Mouse (Mus musculus) limb, embryonic 12.5 days (tissue): Measurements from ENCODE around the gene Susd4. TPM values are rescaled to one million over a fixed set of nuclear protein-coding genes. Genes with fewer than 3 reads are reported as not detected.

Experiments
- ATAC-seq: fragments of 200-750 bp; cut with Nextera tagmentation; 2 replicates; pipeline ENCODE4 v1.8.0; 2017; ENCODE audit warnings: low read depth, moderate TSS enrichment; ENCODE audit not compliant: insufficient number of reproducible peaks, insufficient read depth, low FRiP score, low TSS enrichment
- H3K27ac ChIP-seq: fragments of 300-500 bp; sonication (generic); 2 replicates; pipeline ENCODE4 v1.5.1; 2016; ENCODE audit warnings: mild to moderate bottlenecking, moderate library complexity
- H3K27me3 ChIP-seq: fragments of 300-500 bp; sonication (generic); 2 replicates; pipeline ENCODE4 v1.6.1; 2016; ENCODE audit warnings: mild to moderate bottlenecking, moderate library complexity
- H3K36me3 ChIP-seq: fragments of 300-500 bp; sonication (generic); 2 replicates; pipeline ENCODE4 v1.6.1; 2016; ENCODE audit warnings: mild to moderate bottlenecking, moderate library complexity
- H3K4me1 ChIP-seq: fragments of 300-500 bp; sonication (generic); replicated peaks from 2 replicates; pipeline ENCODE4 v1.6.1; 2016
- H3K4me2 ChIP-seq: fragments of 300-500 bp; sonication (generic); 2 replicates; pipeline ENCODE4 v1.6.1; 2016; ENCODE audit warnings: mild to moderate bottlenecking, moderate library complexity
- H3K4me3 ChIP-seq: fragments of 300-500 bp; sonication (generic); replicated peaks from 2 replicates; pipeline ENCODE4 v1.5.1; 2016; ENCODE audit warnings: mild to moderate bottlenecking
- H3K9ac ChIP-seq: fragments of 300-500 bp; sonication (generic); replicated peaks from 2 replicates; pipeline ENCODE4 v1.6.1; 2016; ENCODE audit warnings: mild to moderate bottlenecking, moderate library complexity
- H3K9me3 ChIP-seq: fragments of 300-500 bp; sonication (generic); 2 replicates; pipeline ENCODE4 v1.6.1; 2016; ENCODE audit warnings: mild to moderate bottlenecking, moderate library complexity
- WGBS: fragments of 180-500 bp; shearing (Covaris S2); methylation state at CpG from one replicate; pipeline ENCODE4 v1.1.7; 2016; 5-methylcytosine and 5-hydroxymethylcytosine counted together
- polyA plus RNA-seq: library from polyadenylated mRNA; unstranded; fragments of >200 nt; fragmentation: Nextera tagmentation; extraction: Ambion mirVana; gene quantifications from 2 replicates; pipeline ENCODE4 v1.2.1, GENCODE M21; 2016

Gene Susd4
- polyA plus RNA-seq, 1 experiment from 2014 or later: 13.6 TPM

- H3K4me1 ChIP-seq: peaks cover 7% of the 10 kb centered on the region
- H3K27me3 ChIP-seq: no peaks in the 10 kb centered on the region
- H3K36me3 ChIP-seq: no peaks in the 10 kb centered on the region
- H3K9me3 ChIP-seq: no peaks in the 10 kb centered on the region
- no peak overlapping the region for H3K4me2 ChIP-seq
- no peak overlapping the region for H3K9ac ChIP-seq
- WGBS: 49% methylated on average over 7 of the region's 7 CpGs
- no peak overlapping the region for H3K4me3 ChIP-seq
- no peak overlapping the region for H3K27ac ChIP-seq
- ATAC-seq: no peak
Observed at GRCm38 (mm10) chr1:182787030-182787429, 23.4 kb downstream of the Susd4 start.

DNA sequence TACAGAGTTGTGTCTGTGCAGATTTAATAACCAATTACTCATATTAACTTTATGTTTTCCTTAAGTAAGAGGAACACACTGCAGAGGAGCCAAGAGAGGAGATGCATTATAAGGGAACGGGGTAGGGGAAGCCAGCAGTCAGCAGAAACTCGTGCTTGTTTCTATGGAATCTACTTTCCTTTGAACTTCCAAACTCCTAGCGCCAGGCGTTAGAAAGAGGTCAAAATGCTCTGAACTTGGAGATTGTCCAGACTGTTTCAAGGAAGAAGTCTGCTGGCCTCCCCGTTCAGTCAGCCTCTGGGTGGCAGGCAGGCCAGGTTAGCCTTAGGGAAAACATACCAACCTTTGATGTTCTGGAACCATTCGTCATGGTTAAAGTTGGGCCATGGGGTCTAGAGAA, 25.2 kb downstream of the Susd4 start:
- H3K9me3 ChIP-seq: no peaks in the 10 kb centered on the region
- H3K27me3 ChIP-seq: no peaks in the 10 kb centered on the region
- peaks cover 18% of the 10 kb centered on the region for H3K4me1 ChIP-seq

DNA sequence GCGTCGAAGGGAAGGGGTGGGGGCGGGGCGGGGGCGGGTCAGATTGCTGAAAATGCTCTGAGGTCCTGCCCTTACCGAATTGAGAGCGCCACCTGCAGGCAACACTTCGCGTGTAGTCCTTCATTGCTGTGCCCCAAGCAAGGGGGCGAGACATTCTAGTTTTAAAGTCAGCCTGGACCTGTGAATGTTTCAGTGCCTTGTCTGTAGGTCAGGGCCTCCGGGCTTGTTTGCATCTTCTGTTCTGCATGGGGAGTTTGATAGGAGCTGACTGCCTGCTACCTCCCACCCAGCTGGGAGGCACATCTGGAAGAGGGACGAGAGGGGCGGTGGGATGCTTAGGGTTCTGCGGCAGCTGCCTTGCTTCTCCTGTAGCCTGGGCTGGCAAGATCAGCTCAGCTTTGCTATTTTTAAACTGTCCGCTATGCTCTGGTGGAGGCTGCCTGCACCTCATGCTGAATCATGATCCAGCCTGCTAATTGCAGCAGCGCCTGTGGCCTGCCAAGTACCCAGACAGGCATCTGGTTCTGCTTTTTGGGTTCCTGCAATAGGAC, 28.9 kb downstream of the Susd4 start:
- Histone ChIP-seq H3K27me3 (no peaks in the 10 kb centered on the region), H3K4me2 (peak overlapping the region; percentile 45), H3K9ac (peak overlapping the region; percentile 44; the same call in 1 of the 2 replicates), H3K4me3 (peak overlapping the region; percentile 8; the same call in 1 of the 2 replicates), H3K4me1 (peaks cover 13% of the 10 kb centered on the region), H3K9me3 (no peaks in the 10 kb centered on the region), H3K36me3 (no peaks in the 10 kb centered on the region), H3K27ac (peak overlapping the region; percentile 70)
- 11% methylated on average over 16 of the region's 16 CpGs for WGBS
- ATAC-seq: peak; percentile 54; the same call in 1 of the 2 replicates

More for the DNA sequence above, 25.2 kb downstream of the Susd4 start:
- Histone ChIP-seq H3K4me3 (no peak overlapping the region), H3K27ac (no peak overlapping the region), H3K9ac (no peak overlapping the region), H3K36me3 (no peaks in the 10 kb centered on the region), H3K4me2 (no peak overlapping the region)
- WGBS: 22% methylated on average over 6 of the region's 6 CpGs
- ATAC-seq: no peak

GRCm38 (mm10) chr1:182794221-182794620, 30.6 kb downstream of the Susd4 start:
- Histone ChIP-seq H3K9ac (no peak overlapping the region), H3K4me1 (peaks cover 13% of the 10 kb centered on the region), H3K36me3 (no peaks in the 10 kb centered on the region), H3K9me3 (no peaks in the 10 kb centered on the region), H3K27me3 (no peaks in the 10 kb centered on the region), H3K27ac (no peak overlapping the region), H3K4me3 (no peak overlapping the region), H3K4me2 (no peak overlapping the region)
- no peak for ATAC-seq
- WGBS: 88% methylated on average over 10 of the region's 10 CpGs

- peaks cover 13% of the 10 kb centered on the region for H3K4me1 ChIP-seq
- H3K9ac ChIP-seq: no peak overlapping the region
- no peak for ATAC-seq
- no peak overlapping the region for H3K27ac ChIP-seq
- H3K27me3 ChIP-seq: no peaks in the 10 kb centered on the region
- H3K9me3 ChIP-seq: no peaks in the 10 kb centered on the region
- no peaks in the 10 kb centered on the region for H3K36me3 ChIP-seq
- WGBS: 91% methylated on average over 9 of the region's 9 CpGs
- H3K4me3 ChIP-seq: no peak overlapping the region
- H3K4me2 ChIP-seq: no peak overlapping the region
Observed at GRCm38 (mm10) chr1:182794628-182795027, 31.0 kb downstream of the Susd4 start.

GRCm38 (mm10) chr1:182797048-182797447, 33.4 kb downstream of the Susd4 start:
- Histone ChIP-seq H3K27me3 (no peaks in the 10 kb centered on the region), H3K9ac (no peak overlapping the region), H3K27ac (no peak overlapping the region), H3K9me3 (no peaks in the 10 kb centered on the region), H3K4me1 (peaks cover 11% of the 10 kb centered on the region), H3K4me3 (no peak overlapping the region), H3K4me2 (no peak overlapping the region), H3K36me3 (no peaks in the 10 kb centered on the region)
- 51% methylated on average over 14 of the region's 14 CpGs for WGBS
- ATAC-seq: no peak

DNA sequence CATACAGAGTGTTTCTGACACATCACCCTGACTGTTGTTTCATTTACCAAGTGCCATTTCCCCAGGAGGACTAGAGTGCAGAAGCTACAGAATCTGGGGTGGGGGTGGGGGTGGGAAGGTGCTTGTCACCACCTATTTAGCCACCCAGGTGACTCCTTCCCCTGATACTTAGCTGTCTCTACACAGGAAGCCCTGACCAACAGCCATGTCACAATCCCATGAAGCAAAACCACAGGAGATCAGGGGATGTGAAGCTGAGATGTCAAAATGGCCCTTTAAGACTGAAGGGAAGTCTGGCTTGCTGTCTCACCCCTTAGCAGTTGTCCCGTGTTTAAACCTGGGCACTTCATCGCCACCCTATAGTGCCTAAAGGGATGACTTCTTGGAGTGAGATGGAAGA, 37.9 kb downstream of the Susd4 start:
- 82% methylated on average over 2 of the region's 2 CpGs for WGBS
- Histone ChIP-seq H3K27ac (no peak overlapping the region), H3K4me1 (no peaks in the 10 kb centered on the region), H3K9ac (no peak overlapping the region), H3K4me2 (no peak overlapping the region), H3K4me3 (no peak overlapping the region), H3K36me3 (no peaks in the 10 kb centered on the region), H3K9me3 (no peaks in the 10 kb centered on the region), H3K27me3 (no peaks in the 10 kb centered on the region)
- no peak for ATAC-seq

- Histone ChIP-seq H3K36me3 (no peaks in the 10 kb centered on the region), H3K27me3 (no peaks in the 10 kb centered on the region), H3K4me2 (no peak overlapping the region), H3K9ac (no peak overlapping the region), H3K27ac (no peak overlapping the region), H3K4me3 (no peak overlapping the region), H3K4me1 (no peaks in the 10 kb centered on the region), H3K9me3 (no peaks in the 10 kb centered on the region)
- ATAC-seq: no peak
- WGBS: 82% methylated on average over 15 of the region's 15 CpGs
Observed at GRCm38 (mm10) chr1:182802891-182803290, 39.2 kb downstream of the Susd4 start.

DNA sequence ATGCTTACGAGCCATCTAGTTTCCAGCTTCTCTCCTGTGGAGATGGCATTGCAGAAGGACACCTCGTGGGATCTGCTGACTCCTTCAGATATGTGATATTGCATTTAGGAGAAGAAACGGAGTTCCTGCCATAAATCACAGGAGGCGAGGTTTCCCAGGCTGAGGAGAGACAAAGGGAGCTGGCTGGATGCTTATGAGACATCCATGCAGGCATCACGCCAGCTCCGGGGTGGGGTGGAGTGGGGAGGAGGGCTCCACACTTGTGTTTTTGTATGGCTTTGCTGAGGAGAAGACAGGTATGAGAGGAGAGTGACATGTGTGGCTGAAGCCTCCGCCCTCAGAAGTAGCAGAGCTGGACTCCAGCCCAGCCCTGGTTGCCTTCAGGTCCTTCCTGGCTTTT, 50.3 kb downstream of the Susd4 start:
- Histone ChIP-seq H3K4me3 (no peak overlapping the region), H3K27ac (no peak overlapping the region), H3K4me2 (no peak overlapping the region), H3K36me3 (no peaks in the 10 kb centered on the region), H3K9me3 (0 out of 2 replicates have a peak, but pooled peaks cover 5% of the 10 kb centered on the region), H3K9ac (no peak overlapping the region), H3K27me3 (no peaks in the 10 kb centered on the region), H3K4me1 (peaks cover 12% of the 10 kb centered on the region)
- 78% methylated on average over 7 of the region's 7 CpGs for WGBS
- ATAC-seq: no peak

DNA sequence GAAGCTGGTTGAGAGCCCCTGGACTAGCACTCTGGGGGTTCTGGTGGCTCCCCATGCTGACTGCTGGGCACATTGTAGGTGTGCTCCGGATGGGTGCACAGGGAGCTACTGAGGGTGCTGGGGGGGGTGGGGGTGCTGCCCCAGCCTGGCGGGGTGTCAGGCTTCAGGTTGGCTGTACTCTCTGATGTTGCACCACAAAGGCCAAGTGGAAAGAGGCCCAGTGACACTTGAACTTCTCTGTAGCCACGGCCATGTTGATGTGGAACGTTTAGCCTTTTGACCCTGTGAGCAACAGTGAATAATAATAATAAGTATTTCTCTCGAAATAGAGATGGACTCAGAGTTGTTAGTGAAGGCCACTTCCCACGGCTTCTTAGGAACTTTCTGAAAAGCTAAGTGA, 50.9 kb downstream of the Susd4 start:
- ATAC-seq: no peak
- no peak overlapping the region for H3K9ac ChIP-seq
- no peak overlapping the region for H3K27ac ChIP-seq
- no peaks in the 10 kb centered on the region for H3K36me3 ChIP-seq
- no peaks in the 10 kb centered on the region for H3K27me3 ChIP-seq
- 89% methylated on average over 6 of the region's 6 CpGs for WGBS
- 0 out of 2 replicates have a peak, but pooled peaks cover 5% of the 10 kb centered on the region for H3K9me3 ChIP-seq
- no peak overlapping the region for H3K4me3 ChIP-seq
- H3K4me1 ChIP-seq: peaks cover 17% of the 10 kb centered on the region
- H3K4me2 ChIP-seq: no peak overlapping the region

DNA sequence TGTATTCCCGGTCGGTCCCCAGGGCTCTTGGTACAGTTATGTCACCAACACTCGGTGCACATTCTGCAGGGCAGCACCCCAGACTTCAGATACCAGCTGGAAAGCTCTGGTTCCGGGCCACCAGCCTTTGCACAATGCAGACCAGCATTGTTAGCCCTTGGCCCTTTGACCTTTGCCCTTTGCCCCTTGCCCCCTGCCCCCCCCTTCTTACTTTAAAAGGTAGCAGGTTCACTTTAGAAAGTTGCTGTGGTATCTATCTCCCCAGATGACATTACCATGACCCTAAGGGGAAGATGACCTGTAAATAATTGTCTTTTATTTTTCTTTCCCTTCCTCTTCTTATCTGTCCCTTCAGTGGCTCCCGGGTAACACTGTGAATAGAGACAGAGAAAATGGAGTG, 53.4 kb downstream of the Susd4 start:
- Histone ChIP-seq H3K9me3 (0 out of 2 replicates have a peak, but pooled peaks cover 2% of the 10 kb centered on the region), H3K4me3 (no peak overlapping the region), H3K4me2 (no peak overlapping the region), H3K9ac (no peak overlapping the region), H3K4me1 (peaks cover 17% of the 10 kb centered on the region), H3K27me3 (no peaks in the 10 kb centered on the region), H3K27ac (no peak overlapping the region), H3K36me3 (no peaks in the 10 kb centered on the region)
- 66% methylated on average over 5 of the region's 5 CpGs for WGBS
- no peak for ATAC-seq

- Histone ChIP-seq H3K36me3 (no peaks in the 10 kb centered on the region), H3K27me3 (no peaks in the 10 kb centered on the region), H3K9me3 (no peaks in the 10 kb centered on the region), H3K4me1 (peaks cover 17% of the 10 kb centered on the region), H3K27ac (no peak overlapping the region), H3K9ac (no peak overlapping the region), H3K4me2 (no peak overlapping the region), H3K4me3 (no peak overlapping the region)
- ATAC-seq: no peak
- 15% methylated on average over 6 of the region's 6 CpGs for WGBS
Observed at GRCm38 (mm10) chr1:182817624-182818023, 54.0 kb downstream of the Susd4 start.
